Mouse (Mus musculus) large intestine, adult 2 months (tissue): ENCODE data around the gene Hao1. TPM values are rescaled to one million over a fixed set of nuclear protein-coding genes. Genes with fewer than 3 reads are reported as not detected.

ENCODE experiments used
- DNase-seq: peaks from one replicate; pipeline ENCODE4 v3.0.0-alpha.2; 2012; ENCODE audit warnings: low read depth, low spot score
- WGBS: fragments of 180-500 bp; shearing (Covaris S2); methylation state at CpG from one replicate; pipeline ENCODE4 v1.1.7; 2018; 5-methylcytosine and 5-hydroxymethylcytosine counted together
- polyA plus RNA-seq: library from polyadenylated mRNA; depleted of rRNA; stranded (reverse); fragments of >200 nt; gene quantifications from 2 replicates; pipeline ENCODE4 v1.2.3, GENCODE M21; 2012; rRNA removed

Gene Hao1
- not detected in 2 replicates for polyA plus RNA-seq

GRCm38 (mm10) chr2:134554221-134554727, at the start of gene Hao1:
TSS of gene Hao1 (minus strand) at chr2:134554368.
- DNase-seq, result no peak
- 49% methylated on average over 8 of the region's 8 CpGs for WGBS

GRCm38 (mm10) chr2:134591081-134591694, 37.0 kb upstream of the Hao1 start:
- DNase-seq, result no peak
- 93% methylated on average over 6 of the region's 6 CpGs for WGBS

- no peak for DNase-seq
- 69% methylated on average over 4 of the region's 4 CpGs for WGBS
Observed at GRCm38 (mm10) chr2:134585243-134585642, 31.1 kb upstream of the Hao1 start.

GRCm38 (mm10) chr2:134559422-134559821, 5.3 kb upstream of the Hao1 start:
- peak; percentile 51 for DNase-seq
- WGBS, result 32% methylated on average over 3 of the region's 3 CpGs

- DNase-seq, result no peak
Observed at GRCm38 (mm10) chr2:134552358-134552757, 1.8 kb downstream of the Hao1 start.

GRCm38 (mm10) chr2:134549770-134550169, 4.4 kb downstream of the Hao1 start:
- WGBS, result 8% methylated on average over 4 of the region's 4 CpGs
- DNase-seq, result peak; percentile 31

GRCm38 (mm10) chr2:134545116-134545515, 9.1 kb downstream of the Hao1 start:
- no peak for DNase-seq
- 49% methylated on average over 5 of the region's 5 CpGs for WGBS

GRCm38 (mm10) chr2:134544321-134545065, 9.7 kb downstream of the Hao1 start:
- DNase-seq, result no peak
- 63% methylated on average over 8 of the region's 8 CpGs for WGBS

GRCm38 (mm10) chr2:134543501-134543900, 10.7 kb downstream of the Hao1 start:
- no peak for DNase-seq
- WGBS, result 39% methylated on average over 2 of the region's 2 CpGs

- 59% methylated on average over 5 of the region's 5 CpGs for WGBS
Observed at GRCm38 (mm10) chr2:134541019-134541418, 13.1 kb downstream of the Hao1 start.

GRCm38 (mm10) chr2:134538451-134538850, 15.7 kb downstream of the Hao1 start:
- WGBS, result 61% methylated on average over 4 of the region's 4 CpGs
- DNase-seq, result no peak

More at GRCm38 (mm10) chr2:134541019-134541418, 13.1 kb downstream of the Hao1 start:
- DNase-seq, result no peak

- no peak for DNase-seq
Observed at GRCm38 (mm10) chr2:134528122-134528810, 25.9 kb downstream of the Hao1 start.

GRCm38 (mm10) chr2:134527419-134528114, 26.6 kb downstream of the Hao1 start:
- WGBS, result 54% methylated on average over 11 of the region's 11 CpGs
- DNase-seq, result no peak

More at GRCm38 (mm10) chr2:134528122-134528810, 25.9 kb downstream of the Hao1 start:
- WGBS, result 57% methylated on average over 7 of the region's 7 CpGs

GRCm38 (mm10) chr2:134518042-134518441, 36.1 kb downstream of the Hao1 start:
- DNase-seq, result no peak

GRCm38 (mm10) chr2:134499777-134500176, 54.4 kb downstream of the Hao1 start:
- WGBS, result 91% methylated on average over 3 of the region's 3 CpGs
- DNase-seq, result no peak

GRCm38 (mm10) chr2:134498450-134498849, 55.7 kb downstream of the Hao1 start:
- 56% methylated on average over 7 of the region's 7 CpGs for WGBS
- DNase-seq, result no peak

GRCm38 (mm10) chr2:134488671-134489070, 65.5 kb downstream of the Hao1 start:
- DNase-seq, result no peak
- 83% methylated on average over 6 of the region's 6 CpGs for WGBS

GRCm38 (mm10) chr2:134486055-134486834, 67.9 kb downstream of the Hao1 start:
- 27% methylated on average over 11 of the region's 11 CpGs for WGBS
- DNase-seq, result no peak

GRCm38 (mm10) chr2:134482683-134483082, 71.5 kb downstream of the Hao1 start:
- WGBS, result 26% methylated on average over 4 of the region's 4 CpGs
- DNase-seq, result no peak
